9 mouse cellular contexts compared by ENCODE assay signal in the genomic region with DNA sequence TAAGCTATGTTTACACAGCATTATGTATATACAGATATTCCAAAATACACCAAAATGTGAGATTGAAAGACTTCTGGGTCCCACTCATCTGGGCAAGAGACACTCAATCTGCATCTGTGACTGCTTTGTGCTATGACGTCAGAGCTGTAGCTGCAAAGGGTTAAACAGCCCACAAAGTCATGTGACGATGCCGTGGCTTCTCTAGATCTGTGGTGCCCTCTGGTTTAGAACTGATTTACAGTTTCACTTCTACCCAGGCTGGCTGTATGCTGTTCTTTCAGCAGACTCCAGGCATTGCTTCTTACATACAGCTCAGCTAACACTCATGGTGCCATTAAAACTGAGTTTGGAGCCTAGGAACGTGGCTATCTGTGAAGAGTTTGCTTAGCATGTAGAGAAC. TPM values are rescaled to one million over a fixed set of nuclear protein-coding genes. Genes with fewer than 3 reads are reported as not detected.
DNase-seq lines count a peak whose midpoint lies in the region; ATAC-seq lines count a peak whose summit lies in the region.
"Had no signal": no experiment of that assay in that cellular context is flagged by ENCODE, and none has a peak within 500 bp of the region (broad histone marks: within the 10 kb centered on the region; RNA-seq: fewer than 3 reads in every experiment).

No protein-coding gene starts in this region.

- H3K27me3 ChIP-seq in splenic B cell, adult 2 months (ENCODE audit: control insufficient read depth, insufficient read depth, low read length, poor library complexity, severe bottlenecking), result no peaks in the 10 kb centered on the region
- H3K27me3 ChIP-seq: neural tube, embryonic 15.5 days; Patski had no signal

- peaks cover 13% of the 10 kb centered on the region for H3K36me3 ChIP-seq in splenic B cell, adult 2 months (ENCODE audit: control insufficient read depth, insufficient read depth, low read length, poor library complexity, severe bottlenecking)

- peak; percentile 14 for DNase-seq in kidney, postnatal 14 days
- DNase-seq in kidney, postnatal 4 days, result no peak
- DNase-seq in induced T-regulatory cell, adult 2 months (ENCODE audit: low read depth), result peak; percentile 84
- peak; percentile 88 for DNase-seq in splenic B cell, adult 2 months (ENCODE audit: low read depth, low spot score)
- no peak for DNase-seq in right cerebral cortex, postnatal 10 days (ENCODE audit: low spot score in 2 of 2)
- no peak for DNase-seq in gastrocnemius, postnatal 4 days (ENCODE audit: low spot score in 2 of 2)

- peak; percentile 82 for ATAC-seq in CD4-positive, CD25-positive, alpha-beta regulatory T cell, adult 4 months
- ATAC-seq: Patski had no signal

RNA-seq across cellular contexts. Expression of a gene that starts 16.3 kb away (rescaled TPM):
- polyA plus RNA-seq in CD4-positive, CD25-positive, alpha-beta regulatory T cell, adult 4 months (2017; shearing (Covaris generic)), result under 1 TPM; 0.39 to 0.65 TPM
- total RNA-seq in gastrocnemius, postnatal 4 days (2021), result 1 to 10 TPM in 1 of 2 experiments, under 1 TPM in 1; 0.73 to 1.4 TPM

RNA-seq across cellular contexts. Expression of a gene that starts 16.5 kb away (rescaled TPM):
- polyA plus RNA-seq in CD4-positive, CD25-positive, alpha-beta regulatory T cell, adult 4 months (2017; shearing (Covaris generic)), result 10 to 100 TPM; 55.7 to 59.0 TPM
- 10 to 100 TPM; 15.7 to 18.0 TPM for total RNA-seq in gastrocnemius, postnatal 4 days (2021)

RNA-seq across cellular contexts. Expression of a gene that starts 34.3 kb away (rescaled TPM):
- 10 to 100 TPM; 11.9 to 17.2 TPM for polyA plus RNA-seq in CD4-positive, CD25-positive, alpha-beta regulatory T cell, adult 4 months (2017; shearing (Covaris generic))
- 10 to 100 TPM; 10.6 to 11.5 TPM for total RNA-seq in gastrocnemius, postnatal 4 days (2021)

RNA-seq across cellular contexts. Expression of a gene that starts 34.4 kb away (rescaled TPM):
- polyA plus RNA-seq in CD4-positive, CD25-positive, alpha-beta regulatory T cell, adult 4 months (2017; shearing (Covaris generic)), result 10 to 100 TPM; 11.2 to 13.9 TPM
- 10 to 100 TPM; 59.6 to 60.9 TPM for total RNA-seq in gastrocnemius, postnatal 4 days (2021)

Comparison
In these comparisons a context has a peak if more than half of its experiments do, and no peak if none do; other contexts are left out.
1. DNase-seq: peak in kidney, postnatal 14 days (single experiment), induced T-regulatory cell, adult 2 months (single experiment) and splenic B cell, adult 2 months (single experiment); none in kidney, postnatal 4 days (0 of 2), right cerebral cortex, postnatal 10 days (0 of 2) and gastrocnemius, postnatal 4 days (0 of 2).